Mouse (Mus musculus): Measurements from ENCODE around the gene Plxnc1.

- TF ChIP-seq CTCF (IDR thresholded peaks at IDR 0.05; ENCODE audit: control insufficient read depth, insufficient read depth, insufficient read length) (no peak), MYOG (IDR thresholded peaks at IDR 0.05; ENCODE audit: control insufficient read depth, extremely low read depth, insufficient read length) (no peak), CEBPB (IDR thresholded peaks at IDR 0.05; ENCODE audit: low read depth) (no peak)
These were observed 4.6 kb downstream of the Plxnc1 start for GRCm38 (mm10) chr10:94940061-94940460.

All from C2C12 (cell line).